In the genomic region with DNA sequence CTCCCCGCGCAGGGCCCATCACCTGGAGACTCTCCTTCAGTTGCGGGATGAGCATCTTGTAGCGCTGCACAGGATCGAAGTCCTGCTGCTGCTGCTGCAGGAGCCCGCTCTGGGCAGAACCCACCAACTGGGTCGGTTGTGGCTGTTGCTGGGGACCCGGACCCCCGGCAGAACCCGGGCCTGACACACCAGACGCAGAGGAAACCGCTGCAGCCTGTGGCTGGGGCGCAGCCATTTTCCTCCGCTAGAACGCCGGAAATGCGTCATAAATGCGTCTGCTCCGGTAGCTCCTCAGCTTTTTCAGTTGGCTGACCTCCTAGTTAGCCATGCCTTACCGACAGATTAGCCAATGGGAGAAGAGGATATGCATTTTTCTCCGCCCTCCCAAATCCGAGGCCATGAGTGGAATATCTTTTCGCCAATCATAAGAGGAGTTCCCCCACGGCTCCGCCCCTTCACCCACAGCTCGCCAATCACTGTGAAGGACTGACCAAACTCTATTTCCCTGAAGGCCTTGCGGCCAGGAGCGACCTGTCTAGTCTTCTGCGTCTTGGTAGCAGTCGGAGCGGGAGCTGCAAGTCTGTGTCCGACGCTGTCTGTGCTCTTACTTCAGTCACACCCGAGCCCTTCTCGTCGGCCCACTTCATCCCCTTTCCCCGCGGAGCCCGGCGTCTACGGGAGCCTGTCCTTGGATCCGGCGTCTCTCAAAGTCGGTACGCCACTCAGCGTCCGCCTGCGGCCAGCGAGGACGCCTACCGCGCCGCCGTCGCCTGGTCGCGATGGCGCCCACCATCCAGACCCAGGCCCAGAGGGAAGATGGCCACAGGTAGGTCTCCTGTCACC, we compare ENCODE assay signal across 8 mouse cellular contexts. TPM values are rescaled to one million over a fixed set of nuclear protein-coding genes. Genes with fewer than 3 reads are reported as not detected.
DNase-seq lines count a peak whose midpoint lies in the region; ATAC-seq lines count a peak whose summit lies in the region.

TSS of gene Med29 (minus strand) at position 280 of the 843 bp plus-strand sequence.
TSS of gene Paf1 (plus strand) at position 523 of the 843 bp plus-strand sequence.

- H3K9me3 ChIP-seq in heart, embryonic 13.5 days: no peaks in the 10 kb centered on the region
- no peaks in the 10 kb centered on the region for H3K9me3 ChIP-seq in liver, embryonic 12.5 days (replicated peaks)
- no peaks in the 10 kb centered on the region for H3K9me3 ChIP-seq in stomach, embryonic 15.5 days

- peak within 1 kb of the TSS; percentile 92 for H3K9ac ChIP-seq in heart, embryonic 13.5 days
- H3K9ac ChIP-seq in liver, embryonic 12.5 days: peak within 1 kb of the TSS; percentile 87
- H3K9ac ChIP-seq in stomach, embryonic 15.5 days: peak within 1 kb of the TSS; percentile 94

- H3K4me3 ChIP-seq in brown adipose tissue, adult 24 weeks (ENCODE audit: insufficient read depth, low read depth, low read length): peak within 1 kb of the TSS; percentile 85
- H3K4me3 ChIP-seq in heart, embryonic 13.5 days: peak within 1 kb of the TSS; percentile 75
- peak within 1 kb of the TSS; percentile 90 for H3K4me3 ChIP-seq in liver, embryonic 12.5 days
- H3K4me3 ChIP-seq in stomach, embryonic 15.5 days (replicated peaks): peak within 1 kb of the TSS; percentile 81

- H3K4me2 ChIP-seq in heart, embryonic 13.5 days: peak within 1 kb of the TSS; percentile 82
- peak within 1 kb of the TSS; percentile 97 for H3K4me2 ChIP-seq in liver, embryonic 12.5 days
- H3K4me2 ChIP-seq in stomach, embryonic 15.5 days: peak within 1 kb of the TSS; percentile 90

- peaks cover 67% of the 10 kb centered on the region for H3K36me3 ChIP-seq in heart, embryonic 13.5 days
- peaks cover 63% of the 10 kb centered on the region for H3K36me3 ChIP-seq in liver, embryonic 12.5 days
- peaks cover 45% of the 10 kb centered on the region for H3K36me3 ChIP-seq in stomach, embryonic 15.5 days

- H3K27ac ChIP-seq in brown adipose tissue, adult 24 weeks (replicated peaks; ENCODE audit: low read depth, low read length): peak within 1 kb of the TSS; percentile 66
- peak within 1 kb of the TSS; percentile 76 for H3K27ac ChIP-seq in heart, embryonic 13.5 days (replicated peaks)
- H3K27ac ChIP-seq in liver, embryonic 12.5 days: peak within 1 kb of the TSS; percentile 81
- peak within 1 kb of the TSS; percentile 75 for H3K27ac ChIP-seq in stomach, embryonic 15.5 days

- H3K4me1 ChIP-seq in brown adipose tissue, adult 24 weeks (ENCODE audit: control insufficient read depth, insufficient read depth, insufficient read length, low read length): peaks cover 5% of the 10 kb centered on the region; the same call in 1 of the 2 replicates
- H3K4me1 ChIP-seq in heart, embryonic 13.5 days: peaks cover 16% of the 10 kb centered on the region
- H3K4me1 ChIP-seq in liver, embryonic 12.5 days: peaks cover 40% of the 10 kb centered on the region
- H3K4me1 ChIP-seq in stomach, embryonic 15.5 days: peaks cover 15% of the 10 kb centered on the region

- DNase-seq in CD4-positive, CD25-positive, alpha-beta regulatory T cell, adult 2 months (ENCODE audit: low read depth, low spot score): peak; percentile 97
- DNase-seq in fat pad, adult 2 months (ENCODE audit: extremely low read depth, low read depth, low spot score): peak; percentile 99
- peak; percentile 97 for DNase-seq in kidney, postnatal 10 days
- DNase-seq in natural killer cell, adult 2 months (ENCODE audit: low spot score in 2 of 2): peak; percentile 96 to 97

- WGBS in heart, embryonic 13.5 days: under 1% methylated on average over 58 of the region's 58 CpGs
- WGBS in liver, embryonic 12.5 days (ENCODE audit: insufficient replicate concordance): under 1% methylated on average over 58 of the region's 58 CpGs
- under 1% methylated on average over 58 of the region's 58 CpGs for WGBS in stomach, embryonic 15.5 days

- no peaks in the 10 kb centered on the region for H3K27me3 ChIP-seq in heart, embryonic 13.5 days (replicated peaks)
- no peaks in the 10 kb centered on the region for H3K27me3 ChIP-seq in liver, embryonic 12.5 days (replicated peaks)
- H3K27me3 ChIP-seq in stomach, embryonic 15.5 days (replicated peaks): no peaks in the 10 kb centered on the region

- ATAC-seq in heart, embryonic 13.5 days (ENCODE audit: extremely low read depth, insufficient number of reproducible peaks, low FRiP score, low TSS enrichment): peak; percentile 94
- ATAC-seq in liver, embryonic 12.5 days: peak; percentile 96
- ATAC-seq in stomach, embryonic 15.5 days (ENCODE audit: insufficient read depth, low FRiP score, low read depth): peak; percentile 97

RNA-seq across cellular contexts. Expression of gene Med29, which starts in this region (rescaled TPM):
- polyA plus RNA-seq in brown adipose tissue, adult 24 weeks (2012; ENCODE audit: insufficient read depth, insufficient read length, missing spikeins): 18.4 and 20.2 TPM in 2 replicates
- 49.9 and 54.2 TPM in 2 replicates for polyA plus RNA-seq in heart, embryonic 13.5 days (2015; fragmentation: Nextera tagmentation; extraction: Ambion mirVana)
- polyA plus RNA-seq in liver, embryonic 12.5 days (2016; fragmentation: Nextera tagmentation; extraction: Ambion mirVana): 35.1 and 36.8 TPM in 2 replicates
- 44.8 and 47.4 TPM in 2 replicates for polyA plus RNA-seq in stomach, embryonic 15.5 days (2015; fragmentation: Nextera tagmentation; extraction: Ambion mirVana)

RNA-seq across cellular contexts. Expression of gene Paf1, which starts in this region (rescaled TPM):
- 50.4 and 62.6 TPM in 2 replicates for polyA plus RNA-seq in brown adipose tissue, adult 24 weeks (2012; ENCODE audit: insufficient read depth, insufficient read length, missing spikeins)
- polyA plus RNA-seq in heart, embryonic 13.5 days (2015; fragmentation: Nextera tagmentation; extraction: Ambion mirVana): 73.4 and 75.1 TPM in 2 replicates
- polyA plus RNA-seq in liver, embryonic 12.5 days (2016; fragmentation: Nextera tagmentation; extraction: Ambion mirVana): 36.5 and 42.4 TPM in 2 replicates
- 76.5 and 79.0 TPM in 2 replicates for polyA plus RNA-seq in stomach, embryonic 15.5 days (2015; fragmentation: Nextera tagmentation; extraction: Ambion mirVana)

Comparison
In these comparisons a context has a peak if more than half of its experiments do, and no peak if none do; other contexts are left out.
1. Peak in every context shown above with its lines: DNase-seq, ATAC-seq, H3K4me3 ChIP-seq and H3K27ac ChIP-seq.